In the genomic region with DNA sequence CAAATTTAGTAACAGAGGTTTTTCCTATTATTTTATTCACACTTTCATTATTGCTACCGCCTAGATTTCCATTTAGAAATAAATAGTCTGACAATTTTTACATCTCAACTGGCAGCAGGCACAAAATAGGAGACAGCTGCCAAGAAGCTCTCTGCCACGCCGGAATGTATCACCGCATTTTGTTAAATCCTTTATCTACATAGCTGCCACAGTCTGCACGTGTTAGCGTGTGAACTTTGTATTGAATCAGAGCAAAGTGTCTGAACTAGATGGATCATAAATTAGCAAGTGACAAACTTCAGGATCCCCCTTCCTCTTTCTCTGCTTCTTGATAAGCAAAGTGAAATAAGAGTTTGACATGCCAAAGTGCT, we compare ENCODE assay signal across 23 mouse cellular contexts.
DNase-seq lines count a peak whose midpoint lies in the region; ATAC-seq and TF ChIP-seq lines count a peak whose summit lies in the region.
"Had no signal": no experiment of that assay in that cellular context is flagged by ENCODE, and none has a peak within 500 bp of the region (broad histone marks: within the 10 kb centered on the region; RNA-seq: fewer than 3 reads in every experiment).

No protein-coding gene starts in this region.

- WGBS in forebrain, embryonic 14.5 days = 58% methylated on average over 6 of the region's 6 CpGs
- WGBS in forebrain, embryonic 12.5 days = 88% methylated on average over 6 of the region's 6 CpGs
- WGBS in lung, embryonic 14.5 days = 37% methylated on average over 6 of the region's 6 CpGs
- 36% methylated on average over 6 of the region's 6 CpGs for WGBS in forebrain, embryonic 16.5 days
- 94% methylated on average over 6 of the region's 6 CpGs for WGBS in hindbrain, embryonic 10.5 days

- no peak for TF ChIP-seq CTCF in lung, embryonic 14.5 days (IDR thresholded peaks at IDR 0.05; ENCODE audit: low read depth)

- no peaks in the 10 kb centered on the region for H3K4me1 ChIP-seq in forebrain, embryonic 14.5 days (ENCODE audit: control insufficient read depth, insufficient read depth, low read length)
- no peaks in the 10 kb centered on the region for H3K4me1 ChIP-seq in forebrain, embryonic 12.5 days
- no peaks in the 10 kb centered on the region for H3K4me1 ChIP-seq in lung, embryonic 14.5 days (ENCODE audit: insufficient read depth)
- peaks cover 11% of the 10 kb centered on the region for H3K4me1 ChIP-seq in forebrain, embryonic 16.5 days (replicated peaks; ENCODE audit: control insufficient read depth, insufficient read depth, low read length)
- no peaks in the 10 kb centered on the region for H3K4me1 ChIP-seq in hindbrain, embryonic 10.5 days (replicated peaks)
- H3K4me1 ChIP-seq: embryonic facial prominence, embryonic 10.5 days; heart, embryonic 15.5 days had no signal

- H3K27me3 ChIP-seq in forebrain, embryonic 14.5 days (replicated peaks; ENCODE audit: control insufficient read depth, insufficient read depth, low read length) = no peaks in the 10 kb centered on the region
- no peaks in the 10 kb centered on the region for H3K27me3 ChIP-seq in forebrain, embryonic 12.5 days
- H3K27me3 ChIP-seq in lung, embryonic 14.5 days (ENCODE audit: insufficient read depth, low read length) = no peaks in the 10 kb centered on the region
- no peaks in the 10 kb centered on the region for H3K27me3 ChIP-seq in forebrain, embryonic 16.5 days (replicated peaks; ENCODE audit: control insufficient read depth, insufficient read depth, low read length)
- no peaks in the 10 kb centered on the region for H3K27me3 ChIP-seq in hindbrain, embryonic 10.5 days (ENCODE audit: insufficient read depth, poor library complexity, severe bottlenecking)
- H3K27me3 ChIP-seq: heart, embryonic 15.5 days; Patski had no signal

- ATAC-seq in forebrain, embryonic 14.5 days = peak; percentile 84
- ATAC-seq in forebrain, embryonic 12.5 days (ENCODE audit: low FRiP score) = no peak
- ATAC-seq in lung, embryonic 14.5 days (ENCODE audit: insufficient read depth) = no peak
- peak; percentile 88 for ATAC-seq in forebrain, embryonic 16.5 days
- ATAC-seq: activated CD4-positive, CD25-positive, alpha-beta regulatory T cell, adult 4 months; intestine, embryonic 16.5 days; Patski had no signal

- no peak overlapping the region for H3K4me3 ChIP-seq in forebrain, embryonic 14.5 days (ENCODE audit: low read depth, low read length)
- H3K4me3 ChIP-seq in forebrain, embryonic 12.5 days (replicated peaks) = no peak overlapping the region
- no peak overlapping the region for H3K4me3 ChIP-seq in lung, embryonic 14.5 days (ENCODE audit: low read depth, low read length)
- no peak overlapping the region for H3K4me3 ChIP-seq in forebrain, embryonic 16.5 days (replicated peaks; ENCODE audit: low read length)
- H3K4me3 ChIP-seq in hindbrain, embryonic 10.5 days = no peak overlapping the region
- H3K4me3 ChIP-seq: embryonic facial prominence, embryonic 10.5 days; heart, adult 2 months; heart, embryonic 15.5 days had no signal

- no peaks in the 10 kb centered on the region for H3K9me3 ChIP-seq in forebrain, embryonic 14.5 days (replicated peaks; ENCODE audit: control insufficient read depth, low read length)
- no peaks in the 10 kb centered on the region for H3K9me3 ChIP-seq in forebrain, embryonic 12.5 days
- H3K9me3 ChIP-seq in lung, embryonic 14.5 days (ENCODE audit: low read depth, low read length) = no peaks in the 10 kb centered on the region
- no peaks in the 10 kb centered on the region for H3K9me3 ChIP-seq in forebrain, embryonic 16.5 days (ENCODE audit: control insufficient read depth, low read length)
- no peaks in the 10 kb centered on the region for H3K9me3 ChIP-seq in hindbrain, embryonic 10.5 days
- H3K9me3 ChIP-seq: embryonic facial prominence, embryonic 10.5 days; heart, embryonic 15.5 days had no signal

- peak; percentile 75 for DNase-seq in forebrain, embryonic 14.5 days (ENCODE audit: low spot score)
- peak; percentile 6 for DNase-seq in lung, embryonic 14.5 days
- no peak for DNase-seq in lung, postnatal 4 days
- no peak for DNase-seq in adrenal gland, adult (ENCODE audit: inconsistent age in 2 of 2, low spot score in 1 of 2)
- no peak for DNase-seq in hindbrain, embryonic 10.5 days (ENCODE audit: low spot score)
- DNase-seq in testis, postnatal 10 days (ENCODE audit: low spot score) = no peak
- DNase-seq: adrenal gland, adult 2 months; adrenal gland, postnatal 25 days; cerebellum, adult 11-12 months; cerebellum, adult 9-10 months; cerebellum, postnatal 25 days; gastrocnemius, postnatal 14 days; heart, adult 2 months; heart, postnatal 14 days had no signal

- H3K9ac ChIP-seq in forebrain, embryonic 14.5 days (ENCODE audit: low read length) = no peak overlapping the region
- H3K9ac ChIP-seq in forebrain, embryonic 12.5 days = no peak overlapping the region
- no peak overlapping the region for H3K9ac ChIP-seq in lung, embryonic 14.5 days
- no peak overlapping the region for H3K9ac ChIP-seq in forebrain, embryonic 16.5 days (replicated peaks; ENCODE audit: low read depth, low read length)
- H3K9ac ChIP-seq: heart, embryonic 15.5 days; hindbrain, embryonic 14.5 days had no signal

- H3K36me3 ChIP-seq in forebrain, embryonic 14.5 days (ENCODE audit: control insufficient read depth, insufficient read depth, low read length) = no peaks in the 10 kb centered on the region
- H3K36me3 ChIP-seq in forebrain, embryonic 12.5 days (replicated peaks) = no peaks in the 10 kb centered on the region
- no peaks in the 10 kb centered on the region for H3K36me3 ChIP-seq in lung, embryonic 14.5 days (ENCODE audit: insufficient read depth)
- no peaks in the 10 kb centered on the region for H3K36me3 ChIP-seq in forebrain, embryonic 16.5 days (ENCODE audit: control insufficient read depth, insufficient read depth)
- no peaks in the 10 kb centered on the region for H3K36me3 ChIP-seq in hindbrain, embryonic 10.5 days
- H3K36me3 ChIP-seq: embryonic facial prominence, embryonic 10.5 days; heart, embryonic 15.5 days had no signal

- no peak overlapping the region for H3K4me2 ChIP-seq in forebrain, embryonic 14.5 days (ENCODE audit: low read length)
- no peak overlapping the region for H3K4me2 ChIP-seq in forebrain, embryonic 12.5 days
- no peak overlapping the region for H3K4me2 ChIP-seq in lung, embryonic 14.5 days
- H3K4me2 ChIP-seq in forebrain, embryonic 16.5 days (ENCODE audit: low read length) = no peak overlapping the region
- H3K4me2 ChIP-seq: heart, embryonic 11.5 days; heart, embryonic 15.5 days; hindbrain, embryonic 14.5 days had no signal

- H3K27ac ChIP-seq in forebrain, embryonic 14.5 days (ENCODE audit: low read depth, low read length) = no peak overlapping the region
- no peak overlapping the region for H3K27ac ChIP-seq in forebrain, embryonic 12.5 days
- H3K27ac ChIP-seq in lung, embryonic 14.5 days (ENCODE audit: low read depth) = no peak overlapping the region
- H3K27ac ChIP-seq in forebrain, embryonic 16.5 days (ENCODE audit: low read length) = no peak overlapping the region
- H3K27ac ChIP-seq in hindbrain, embryonic 10.5 days = no peak overlapping the region
- H3K27ac ChIP-seq: embryonic facial prominence, embryonic 10.5 days; heart, adult 2 months; heart, embryonic 15.5 days; hindbrain, embryonic 14.5 days had no signal

Comparison
In these comparisons a context has a peak if more than half of its experiments do, and no peak if none do; other contexts are left out.
1. ATAC-seq: peak in forebrain, embryonic 14.5 days (single experiment) and forebrain, embryonic 16.5 days (single experiment); none in forebrain, embryonic 12.5 days (single experiment) and lung, embryonic 14.5 days (single experiment).
2. DNase-seq: peak in forebrain, embryonic 14.5 days (single experiment) and lung, embryonic 14.5 days (single experiment); none in lung, postnatal 4 days (0 of 2), adrenal gland, adult (0 of 2), hindbrain, embryonic 10.5 days (single experiment) and testis, postnatal 10 days (single experiment).